Mouse (Mus musculus): ENCODE measurements at regions not wholly inside any gene's neighbourhood (a gene's known extent, or its start where the extent isn't known, plus 50 kb on each side); places are given as distances from the start of the nearest gene placed in this dataset.

- Histone ChIP-seq H3K4me3 (replicated peaks; ENCODE audit: insufficient read depth, low read depth, low read length) (no peak overlapping the region), H3K4me1 (ENCODE audit: control insufficient read depth, insufficient read depth, low read length) (no peaks in the 10 kb centered on the region), H3K27ac (ENCODE audit: insufficient read depth, low read length) (no peak overlapping the region), H3K27me3 (ENCODE audit: control insufficient read depth, insufficient read depth, low read length) (no peaks in the 10 kb centered on the region)
- TF ChIP-seq POLR2A (IDR thresholded peaks at IDR 0.05; ENCODE audit: borderline replicate concordance, insufficient read depth, low read length), result no peak
- peak; percentile 77 for TF ChIP-seq CTCF (IDR thresholded peaks at IDR 0.05; ENCODE audit: borderline replicate concordance, insufficient read depth, low read depth, low read length)
- WGBS, result 15% methylated on average over 7 of the region's 7 CpGs
- DNase-seq, result peak; percentile 58 to 74
Measured at GRCm38 (mm10) chr5:93328059-93328458, 61.0 kb downstream of the Ccng2 start.

- H3K27me3 ChIP-seq (ENCODE audit: control insufficient read depth, insufficient read depth, low read length), result no peaks in the 10 kb centered on the region
- TF ChIP-seq CTCF (IDR thresholded peaks at IDR 0.05; ENCODE audit: borderline replicate concordance, insufficient read depth, low read depth, low read length) (no peak), POLR2A (IDR thresholded peaks at IDR 0.05; ENCODE audit: borderline replicate concordance, insufficient read depth, low read length) (no peak)
- H3K4me1 ChIP-seq (ENCODE audit: control insufficient read depth, insufficient read depth, low read length), result no peaks in the 10 kb centered on the region
- no peak overlapping the region for H3K4me3 ChIP-seq (replicated peaks; ENCODE audit: insufficient read depth, low read depth, low read length)
- WGBS, result 56% methylated on average over 2 of the region's 2 CpGs
- no peak overlapping the region for H3K27ac ChIP-seq (ENCODE audit: insufficient read depth, low read length)
- no peak for DNase-seq
Measured at GRCm38 (mm10) chr5:93330851-93331250, 63.8 kb downstream of the Ccng2 start.

GRCm38 (mm10) chr5:93353101-93353500, 86.0 kb downstream of the Ccng2 start:
- Histone ChIP-seq H3K27ac (ENCODE audit: insufficient read depth, low read length) (no peak overlapping the region), H3K4me3 (replicated peaks; ENCODE audit: insufficient read depth, low read depth, low read length) (no peak overlapping the region), H3K27me3 (ENCODE audit: control insufficient read depth, insufficient read depth, low read length) (no peaks in the 10 kb centered on the region), H3K4me1 (ENCODE audit: control insufficient read depth, insufficient read depth, low read length) (no peaks in the 10 kb centered on the region)
- DNase-seq, result no peak
- 71% methylated on average over 2 of the region's 2 CpGs for WGBS
- TF ChIP-seq POLR2A (IDR thresholded peaks at IDR 0.05; ENCODE audit: borderline replicate concordance, insufficient read depth, low read length) (no peak), CTCF (IDR thresholded peaks at IDR 0.05; ENCODE audit: borderline replicate concordance, insufficient read depth, low read depth, low read length) (no peak)

All from cerebellum, adult 2 months (tissue).